Mouse (Mus musculus) heart, postnatal 14 days (tissue): ENCODE data around the gene Tnni1. TPM values are rescaled to one million over a fixed set of nuclear protein-coding genes. Genes with fewer than 3 reads are reported as not detected.
A peak's percentile ranks its signal among the peaks of the same experiment; 100 is the strongest.

Experiments used
- DNase-seq, 2 experiments: peaks; one replicate each; pipeline ENCODE4 v3.0.0; 2021 to 2022
- intact Hi-C: fragments of 180-260 bp; cut with DNase I; formaldehyde crosslinking; loops from one replicate; pipeline ENCODE4 v1.15.1; 2025
- total RNA-seq, 2 experiments: library from RNA; stranded (reverse); gene quantifications; 2 replicates each; pipeline ENCODE4 v1.2.3; 2021

Gene Tnni1
- total RNA-seq, 2 experiments from 2014 or later: 18.6 to 29.4 TPM

- no peak for DNase-seq
- intact Hi-C loops: no loop called here
These were observed 19.9 kb downstream of the Tnni1 start for GRCm38 (mm10) chr1:135799109-135799627.

GRCm38 (mm10) chr1:135800192-135800950, 21.1 kb downstream of the Tnni1 start:
- intact Hi-C loops: no loop called here
- no peak for DNase-seq

GRCm38 (mm10) chr1:135807546-135807945, 28.3 kb downstream of the Tnni1 start:
- intact Hi-C loops: no loop called here

GRCm38 (mm10) chr1:135810180-135810579, 30.9 kb downstream of the Tnni1 start:
- intact Hi-C loops: no loop called here
- no peak for DNase-seq

More at GRCm38 (mm10) chr1:135807546-135807945, 28.3 kb downstream of the Tnni1 start:
- no peak for DNase-seq

GRCm38 (mm10) chr1:135811016-135811646, 31.9 kb downstream of the Tnni1 start:
- intact Hi-C loops: no loop called here
- DNase-seq: peak; percentile 83 to 92

GRCm38 (mm10) chr1:135812205-135812604, 33.0 kb downstream of the Tnni1 start:
- DNase-seq: no peak
- intact Hi-C loops: no loop called here

- intact Hi-C loops: no loop called here
These were observed 33.4 kb downstream of the Tnni1 start for GRCm38 (mm10) chr1:135812618-135813017.

GRCm38 (mm10) chr1:135813071-135813470, 33.8 kb downstream of the Tnni1 start:
- no peak for DNase-seq
- intact Hi-C loops: no loop called here

More at GRCm38 (mm10) chr1:135812618-135813017, 33.4 kb downstream of the Tnni1 start:
- DNase-seq: no peak

- intact Hi-C loops: no loop called here
- no peak for DNase-seq
These were observed 34.6 kb downstream of the Tnni1 start for GRCm38 (mm10) chr1:135813687-135814395.

- no peak for DNase-seq
- intact Hi-C loops: no loop called here
These were observed 35.3 kb downstream of the Tnni1 start for GRCm38 (mm10) chr1:135814531-135814930.

GRCm38 (mm10) chr1:135817595-135817994, 38.4 kb downstream of the Tnni1 start:
- intact Hi-C loops: no loop called here
- no peak for DNase-seq

GRCm38 (mm10) chr1:135818481-135819086, 39.4 kb downstream of the Tnni1 start, which contains the start of gene Lad1:
TSS of gene Lad1 (plus strand) at chr1:135818598.
- no peak for DNase-seq
- intact Hi-C loops: no loop called here

- no peak for DNase-seq
- intact Hi-C loops: no loop called here
These were observed 40.8 kb downstream of the Tnni1 start for GRCm38 (mm10) chr1:135820071-135820470.

GRCm38 (mm10) chr1:135820736-135821364, 41.6 kb downstream of the Tnni1 start:
- no peak for DNase-seq
- intact Hi-C loops: no loop called here

- no peak for DNase-seq
- intact Hi-C loops: no loop called here
These were observed 42.5 kb downstream of the Tnni1 start for GRCm38 (mm10) chr1:135821780-135822179.

GRCm38 (mm10) chr1:135828918-135829317, 49.7 kb downstream of the Tnni1 start:
- DNase-seq: no peak

GRCm38 (mm10) chr1:135834206-135834859, 55.1 kb downstream of the Tnni1 start:
- DNase-seq: no peak
- intact Hi-C loops: no loop called here

More at GRCm38 (mm10) chr1:135828918-135829317, 49.7 kb downstream of the Tnni1 start:
- intact Hi-C loops: no loop called here

GRCm38 (mm10) chr1:135834983-135835382, 55.7 kb downstream of the Tnni1 start:
- DNase-seq: no peak
- intact Hi-C loops: no loop called here

GRCm38 (mm10) chr1:135835716-135836483, 56.7 kb downstream of the Tnni1 start, which contains the start of gene Tnnt2:
TSS of gene Tnnt2 (plus strand) at chr1:135836354.
- intact Hi-C loops: no loop called here
- DNase-seq: peak; percentile 62 to 69
